Mouse (Mus musculus) small intestine, adult 2 months (tissue): ENCODE data around the gene Dusp10.

Experiments
- CTCF ChIP-seq: fragments of 200-500 bp; IDR thresholded peaks from 2 replicates; pipeline ENCODE4 v1.5.1; 2012; ENCODE audit warnings: low read depth, mild to moderate bottlenecking, control low read depth, inconsistent platforms, low read length, moderate library complexity, mixed read lengths; ENCODE audit not compliant: insufficient replicate concordance, insufficient read length; ENCODE audit errors: extremely low read depth
- POLR2A ChIP-seq: fragments of 200-500 bp; IDR thresholded peaks from 2 replicates; pipeline ENCODE4 v1.6.1; 2012; ENCODE audit warnings: low read depth, mild to moderate bottlenecking, control low read depth, inconsistent platforms, low read length, moderate library complexity

- no peak for TF ChIP-seq CTCF
- no peak for TF ChIP-seq POLR2A
These were observed 27.8 kb downstream of the Dusp10 start for GRCm38 (mm10) chr1:184040906-184041305.
